Mouse (Mus musculus) right cerebral cortex, postnatal 25 days (tissue): Measurements from ENCODE around the gene Rhox13.

Experiments used
- DNase-seq: peaks from one replicate; pipeline ENCODE4 v3.0.0; 2022

Rhox13 gene

DNA sequence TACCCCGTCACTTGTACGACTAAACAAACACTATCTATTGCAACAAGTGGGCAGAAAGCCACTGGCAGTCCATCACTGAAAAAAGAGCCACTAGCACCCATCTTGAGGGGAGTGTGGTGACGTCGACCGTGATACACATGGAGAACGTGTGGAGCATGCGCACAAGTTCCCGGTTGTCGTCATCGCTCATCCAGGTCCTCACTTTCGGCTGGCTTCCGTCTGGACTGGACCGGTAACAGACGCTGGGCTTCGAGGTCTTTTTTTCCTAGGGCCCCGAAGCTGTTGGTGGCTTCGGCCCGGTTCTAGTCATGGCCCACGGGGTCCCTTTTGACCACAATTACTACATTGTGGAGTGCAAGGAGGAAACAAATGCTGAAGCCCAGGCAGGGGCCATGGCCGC lies at the start of gene Rhox13:
Gene Rhox13, plus strand, starts transcription at position 238 of the 400 bp plus-strand sequence.
- no peak for DNase-seq

DNA sequence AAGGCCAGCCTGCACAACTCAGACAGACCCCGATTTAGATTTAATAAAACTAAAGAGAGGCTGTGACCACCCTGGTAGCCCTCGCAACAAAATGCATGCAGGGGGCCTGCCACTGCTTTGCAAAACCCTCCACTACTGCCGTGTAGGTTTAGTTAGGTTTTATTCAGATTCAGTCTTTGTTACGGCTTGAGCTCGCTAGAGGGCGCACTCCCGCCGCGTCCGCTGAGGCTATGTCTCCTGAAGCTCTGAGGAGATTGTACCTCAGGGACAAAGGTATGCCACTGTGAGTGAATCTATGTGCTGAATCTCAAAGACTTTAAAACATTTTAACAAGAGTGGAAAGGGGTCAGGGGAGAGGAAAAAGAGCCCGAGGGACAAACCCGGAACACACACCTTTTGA lies 36.8 kb upstream of the Rhox13 start:
- peak; percentile 36 for DNase-seq

DNA sequence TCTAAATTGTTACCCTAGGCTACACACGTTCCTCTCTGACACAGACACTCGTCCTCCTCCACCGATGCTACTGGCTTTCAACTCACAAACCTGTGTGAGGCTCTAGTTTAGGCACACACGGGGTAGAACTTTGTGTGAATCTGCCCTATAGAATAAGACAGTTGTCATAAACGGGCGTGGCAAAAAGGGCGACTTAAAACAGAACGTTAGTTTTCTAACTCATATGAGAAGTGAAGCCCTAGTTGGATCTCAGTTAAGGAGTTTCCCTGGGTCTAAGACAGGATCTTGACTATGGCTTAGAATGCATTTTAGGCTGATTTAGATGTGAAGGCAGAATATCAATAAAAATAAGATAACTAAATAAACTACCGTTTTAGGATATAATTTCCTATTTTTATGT lies 36.0 kb upstream of the Rhox13 start, which contains the start of gene Rhox11:
Gene Rhox11, minus strand, starts transcription at position 101 of the 400 bp plus-strand sequence.
- DNase-seq = no peak

DNA sequence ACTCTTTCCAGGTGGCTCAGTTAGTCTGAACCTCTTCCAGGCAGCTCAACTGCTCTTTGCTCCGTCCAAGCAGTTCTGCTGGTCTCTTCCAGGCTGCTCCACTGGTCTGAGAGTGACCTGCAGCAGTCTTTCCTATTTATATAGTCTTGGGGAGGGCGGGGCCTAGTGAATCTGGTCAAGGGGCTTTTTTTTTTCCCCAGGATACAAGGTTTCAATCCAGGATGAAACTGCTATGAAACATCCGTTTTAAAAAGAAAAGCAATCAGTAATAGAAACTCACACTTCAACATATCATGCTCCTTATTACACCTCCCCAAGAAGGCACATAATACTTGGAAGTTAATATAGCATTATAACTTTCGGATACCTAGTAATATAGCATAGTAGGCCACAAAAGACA lies 10.2 kb upstream of the Rhox13 start, which contains the start of gene Rhox12:
Gene Rhox12, minus strand, starts transcription at position 101 of the 400 bp plus-strand sequence.
- DNase-seq = no peak

DNA sequence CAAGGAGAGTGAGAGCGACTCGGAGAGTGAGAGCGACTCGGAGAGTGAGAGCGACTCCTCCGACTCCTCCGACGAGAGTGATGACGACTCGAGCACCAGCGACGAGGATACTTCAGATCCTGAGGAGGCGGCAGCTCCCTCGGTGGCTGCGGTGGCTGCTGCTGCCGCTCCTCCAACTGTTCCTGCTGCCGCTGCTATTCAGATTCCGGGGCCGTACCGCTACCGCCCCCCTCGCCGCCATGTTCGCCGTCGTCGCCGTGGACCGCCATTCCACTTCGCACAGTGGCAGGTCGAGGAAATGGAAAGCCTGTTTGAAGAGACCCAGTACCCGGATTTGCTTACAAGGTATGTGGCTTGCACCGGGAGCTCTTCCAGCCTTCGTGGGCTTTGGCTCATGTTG lies 459 bp downstream of the Rhox13 start:
- DNase-seq = no peak

DNA sequence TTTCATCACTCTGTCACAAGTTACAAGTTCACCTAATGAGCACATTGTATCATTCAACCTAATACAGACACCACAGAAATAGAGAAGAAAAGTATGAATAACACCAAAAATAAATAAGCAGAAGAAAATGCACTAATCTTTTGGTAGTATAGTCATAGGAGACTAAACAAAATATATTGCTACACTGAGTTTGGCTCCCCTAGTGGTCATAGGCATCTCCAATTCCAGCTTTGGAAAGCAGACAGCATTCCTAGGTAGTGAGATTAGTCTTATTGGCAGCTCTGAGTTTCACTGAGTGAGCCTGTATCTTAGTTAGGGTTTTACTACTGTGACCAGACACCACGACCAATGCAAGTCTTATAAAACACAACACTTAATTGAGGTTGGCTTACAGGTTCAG lies 38.1 kb downstream of the Rhox13 start:
- no peak for DNase-seq

DNA sequence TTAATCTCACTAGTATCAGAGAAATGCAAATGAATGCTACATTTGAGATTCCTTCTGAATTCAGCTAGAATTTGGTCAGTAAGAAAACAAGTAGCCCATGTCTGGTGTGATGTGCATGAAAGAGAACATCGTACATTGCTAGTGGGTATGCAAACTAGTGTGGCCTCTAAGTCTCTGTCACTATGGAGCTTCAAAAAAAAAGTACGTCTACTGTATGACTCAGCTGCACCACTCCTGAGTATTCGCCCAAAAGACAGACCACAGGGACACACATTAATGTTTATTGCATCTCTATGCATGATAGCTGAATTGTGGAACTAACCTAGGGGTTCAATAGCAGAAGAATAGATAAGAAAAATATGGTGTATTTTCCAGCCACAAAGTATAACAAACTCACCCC lies 44.3 kb downstream of the Rhox13 start:
- DNase-seq = no peak

DNA sequence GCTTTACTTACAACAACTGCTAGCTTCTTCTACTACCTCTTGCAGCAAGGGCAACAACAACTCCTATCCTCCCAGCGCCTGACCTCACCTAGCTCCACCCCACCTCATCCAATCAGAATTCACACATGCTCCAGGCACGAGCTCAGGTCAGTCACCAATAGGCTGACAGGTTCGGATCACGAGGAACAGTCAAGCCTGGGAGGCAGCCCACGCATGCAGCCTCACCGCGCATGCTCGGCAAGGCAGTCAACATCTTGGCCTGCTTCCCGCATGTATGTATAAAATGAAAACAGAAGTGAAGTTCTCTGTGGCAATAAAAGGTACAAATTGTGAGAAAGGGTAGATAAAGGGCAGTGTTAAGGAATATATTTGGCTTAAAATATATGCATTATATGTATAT lies 45.0 kb downstream of the Rhox13 start:
- DNase-seq = no peak

DNA sequence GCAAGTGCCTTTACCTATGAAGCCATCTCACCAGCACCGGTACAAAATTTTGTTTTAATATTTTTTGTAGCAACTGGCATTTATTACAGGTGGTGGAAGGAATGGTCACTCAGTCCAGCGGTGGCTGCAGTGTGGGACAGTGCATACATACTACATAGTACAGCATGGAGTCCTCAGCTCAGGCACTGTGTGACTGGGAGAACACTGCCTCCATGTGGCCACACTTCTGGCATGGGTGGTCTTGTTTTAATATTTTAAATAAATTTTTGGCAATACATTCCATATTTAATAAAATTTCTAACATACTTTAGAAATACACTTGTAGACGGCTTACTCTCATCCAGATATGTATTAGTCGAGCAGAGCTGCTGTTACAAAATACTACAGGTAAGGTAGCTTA lies 45.6 kb downstream of the Rhox13 start:
- no peak for DNase-seq
